Mouse (Mus musculus) yolk sac, embryonic 10.5 days (tissue): ENCODE data around the gene Fut1.

Experiments used
- DNase-seq: peaks from one replicate; pipeline ENCODE4 v3.0.0-alpha.2; 2017; ENCODE audit warnings: low spot score

The Fut1 gene

DNA sequence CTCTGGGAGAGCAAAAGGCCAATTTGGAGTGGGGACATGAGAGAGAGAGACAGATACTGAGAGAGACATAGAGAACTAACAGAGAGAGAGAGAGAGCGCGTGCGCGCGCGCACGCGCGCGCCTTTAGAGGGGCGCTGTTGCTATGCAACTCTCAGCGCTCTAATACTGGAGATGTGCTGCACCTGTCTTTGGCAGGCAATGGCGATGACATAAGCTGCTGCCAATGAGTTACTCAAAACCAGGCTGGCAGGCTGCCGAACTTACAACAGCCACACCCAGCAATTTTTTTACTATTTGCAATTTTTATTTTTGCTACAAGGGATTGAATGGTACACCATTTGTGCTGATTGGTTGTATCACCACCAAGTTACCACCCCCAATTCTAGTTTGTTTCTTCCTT, 50.7 kb downstream of the Fut1 start:
- no peak for DNase-seq

DNA sequence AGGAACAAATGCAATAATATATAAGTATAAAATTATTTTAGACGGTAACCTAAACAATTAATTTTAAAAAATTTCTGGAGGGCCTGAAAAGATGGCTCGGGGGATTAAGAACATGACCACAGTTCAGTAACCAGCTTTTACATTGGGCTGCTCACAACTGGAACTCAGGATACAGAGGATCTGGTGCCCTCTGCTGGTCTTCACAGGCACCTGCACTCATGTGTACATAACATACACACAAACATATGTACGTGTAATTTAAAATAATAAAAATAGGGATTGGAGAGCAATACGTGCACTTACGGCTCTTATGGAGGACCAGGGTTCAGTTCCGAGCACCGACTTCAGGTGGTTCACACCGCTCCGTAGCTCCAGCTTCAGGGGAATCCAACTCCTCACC, 51.8 kb downstream of the Fut1 start:
- DNase-seq: no peak
